ENCODE assay signal across 15 mouse cellular contexts in genomic region chr1:38271312-38271711, GRCm38 (mm10).
"Had no signal": no experiment of that assay in that cellular context is flagged by ENCODE, and none has a peak within 500 bp of the region (broad histone marks: within the 10 kb centered on the region; RNA-seq: fewer than 3 reads in every experiment).

No protein-coding gene starts in this region.

- DNase-seq: retina, postnatal 1 day; right cerebral cortex, adult 18-20 months; right cerebral cortex, postnatal 14 days; right cerebral cortex, postnatal 25 days; right cerebral cortex, postnatal 4 days; spleen, adult 18-20 months; thymus, adult 18-20 months; thymus, adult 2 months; thymus, postnatal 14 days; thymus, postnatal 25 days; thymus, postnatal 36 days; thymus, postnatal 4 days had no signal

- H3K36me3 ChIP-seq: neural tube, embryonic 15.5 days; stomach, embryonic 15.5 days had no signal

- H3K4me3 ChIP-seq: neural tube, embryonic 15.5 days; stomach, embryonic 15.5 days had no signal

- H3K27ac ChIP-seq: neural tube, embryonic 15.5 days; stomach, embryonic 15.5 days; stomach, postnatal 0 days had no signal

- H3K4me1 ChIP-seq: stomach, embryonic 15.5 days had no signal

- H3K27me3 ChIP-seq: neural tube, embryonic 15.5 days; stomach, embryonic 15.5 days had no signal

- H3K9me3 ChIP-seq: neural tube, embryonic 15.5 days; stomach, embryonic 15.5 days had no signal
